Mouse (Mus musculus): ENCODE data around the gene Rrh.

Rrh gene

GRCm38 (mm10) chr3:129822206-129822775 is at the start of gene Rrh:
TSS of gene Rrh (minus strand) at chr3:129822587.
- DNase-seq (ENCODE audit: extremely low spot score, low read depth, low spot score): no peak

DNA sequence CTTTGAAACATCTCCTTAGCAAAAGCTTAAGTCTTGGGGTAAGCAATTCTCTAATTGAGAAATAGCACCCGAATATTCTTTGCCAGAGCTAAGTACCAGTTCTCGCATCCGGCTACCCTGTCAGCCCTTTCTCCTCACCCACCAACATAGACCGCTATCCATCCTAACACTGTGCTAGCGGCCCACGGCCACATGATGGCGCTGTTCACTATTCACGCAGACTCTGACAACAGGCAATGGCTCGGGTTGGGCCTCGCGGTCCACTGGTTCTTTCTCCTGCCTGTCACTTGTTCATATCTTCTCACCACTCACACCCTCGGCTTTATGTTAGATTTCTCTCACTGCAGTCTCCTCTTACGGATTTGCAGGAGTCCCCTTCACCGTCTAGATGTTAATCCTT is 41.3 kb upstream of the Rrh start:
- DNase-seq (ENCODE audit: extremely low spot score, low read depth, low spot score): no peak

DNA sequence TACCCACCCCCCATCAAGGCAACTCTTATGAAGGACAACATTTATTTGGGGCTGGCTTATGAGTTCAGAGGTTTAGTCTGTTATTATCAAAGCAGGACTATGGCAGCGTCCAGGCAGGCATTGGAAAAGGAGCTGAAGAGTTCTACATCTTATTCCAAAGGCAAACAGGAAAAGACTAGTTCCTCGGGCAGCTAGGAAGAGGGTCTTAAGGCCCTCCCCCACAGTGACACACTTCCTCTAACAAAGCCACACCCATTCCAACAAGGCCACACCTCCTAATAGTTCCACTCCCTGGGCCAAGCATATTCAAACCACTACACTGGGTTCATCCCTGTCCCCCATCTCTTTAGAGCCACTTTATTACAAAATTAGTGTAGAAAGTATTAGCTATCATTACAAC is 40.2 kb upstream of the Rrh start:
- DNase-seq (ENCODE audit: extremely low spot score, low read depth, low spot score): no peak

GRCm38 (mm10) chr3:129846846-129847245 is 24.5 kb upstream of the Rrh start:
- DNase-seq (ENCODE audit: extremely low spot score, low read depth, low spot score): no peak

- DNase-seq (ENCODE audit: extremely low spot score, low read depth, low spot score): no peak
Observed at GRCm38 (mm10) chr3:129845868-129846267, 23.5 kb upstream of the Rrh start.

DNA sequence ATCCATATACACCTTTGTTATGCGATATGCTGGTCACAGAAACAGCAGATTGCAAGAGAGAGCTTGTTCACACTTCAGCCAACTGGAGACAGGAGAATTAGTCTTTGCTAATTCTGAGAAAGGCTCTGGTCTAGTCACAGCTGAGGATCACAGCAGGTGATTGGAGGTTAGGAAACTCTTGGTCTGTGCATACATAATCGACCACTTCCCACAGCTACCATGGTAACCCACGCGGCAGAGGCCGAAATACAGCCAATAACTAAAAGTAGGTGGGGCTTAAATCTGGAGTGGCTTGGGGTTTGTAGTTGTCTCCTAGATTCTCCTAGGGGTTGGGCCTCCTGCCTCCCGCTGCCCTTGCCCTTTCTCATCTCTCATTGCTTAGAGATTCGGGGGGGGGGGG is 15.6 kb upstream of the Rrh start:
- DNase-seq (ENCODE audit: extremely low spot score, low read depth, low spot score): no peak

DNA sequence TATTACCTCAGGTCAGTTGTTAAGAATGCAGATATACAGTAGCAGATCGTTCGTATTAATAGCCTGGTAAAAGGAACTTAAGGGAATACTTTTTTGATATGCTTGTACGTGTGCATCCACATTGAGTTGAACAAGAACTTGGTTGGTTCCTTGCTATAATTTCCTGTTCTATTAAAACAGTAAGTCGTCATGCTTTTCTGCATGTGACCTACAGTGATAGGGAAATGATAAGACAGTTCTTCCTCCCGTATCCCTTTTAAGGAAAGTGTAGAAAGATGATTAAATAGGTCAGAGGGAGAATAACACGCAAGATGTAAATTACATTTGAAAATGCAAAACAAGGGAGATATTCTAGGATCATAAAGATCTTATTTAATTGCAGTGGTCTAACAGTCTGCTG is 14.6 kb upstream of the Rrh start:
- no peak for DNase-seq (ENCODE audit: extremely low spot score, low read depth, low spot score)

DNA sequence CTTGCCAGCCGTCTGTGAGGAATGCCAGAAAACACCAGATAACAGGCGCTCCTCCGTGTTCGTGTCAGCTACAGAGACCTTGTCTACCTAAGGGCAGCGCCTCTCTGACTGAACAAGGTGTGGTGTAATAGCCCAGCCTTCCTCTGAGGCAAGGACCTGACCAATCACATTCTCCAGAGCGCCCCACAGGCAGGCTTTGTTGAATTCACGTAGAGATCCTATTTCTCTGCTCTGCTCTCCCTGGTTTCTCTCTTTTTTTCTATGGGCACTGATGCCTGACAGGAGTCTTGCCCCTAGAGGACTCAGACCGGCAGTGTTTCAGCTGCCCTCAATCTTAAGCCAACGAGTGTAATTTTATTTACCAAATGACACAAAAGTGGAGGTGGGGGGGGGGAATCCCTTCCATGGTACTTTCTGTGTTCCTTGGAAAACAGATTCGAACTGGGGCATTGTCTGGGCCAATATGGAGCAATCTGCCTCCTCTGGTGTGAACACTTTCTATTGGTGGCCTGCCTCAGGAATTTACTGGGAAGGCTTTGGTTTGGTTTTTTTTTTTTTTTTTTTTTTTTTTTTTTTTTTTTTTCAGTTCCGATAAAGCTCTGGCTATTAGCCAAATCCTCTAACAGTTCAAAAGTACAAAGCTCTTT is 13.8 kb upstream of the Rrh start:
- no peak for DNase-seq (ENCODE audit: extremely low spot score, low read depth, low spot score)

DNA sequence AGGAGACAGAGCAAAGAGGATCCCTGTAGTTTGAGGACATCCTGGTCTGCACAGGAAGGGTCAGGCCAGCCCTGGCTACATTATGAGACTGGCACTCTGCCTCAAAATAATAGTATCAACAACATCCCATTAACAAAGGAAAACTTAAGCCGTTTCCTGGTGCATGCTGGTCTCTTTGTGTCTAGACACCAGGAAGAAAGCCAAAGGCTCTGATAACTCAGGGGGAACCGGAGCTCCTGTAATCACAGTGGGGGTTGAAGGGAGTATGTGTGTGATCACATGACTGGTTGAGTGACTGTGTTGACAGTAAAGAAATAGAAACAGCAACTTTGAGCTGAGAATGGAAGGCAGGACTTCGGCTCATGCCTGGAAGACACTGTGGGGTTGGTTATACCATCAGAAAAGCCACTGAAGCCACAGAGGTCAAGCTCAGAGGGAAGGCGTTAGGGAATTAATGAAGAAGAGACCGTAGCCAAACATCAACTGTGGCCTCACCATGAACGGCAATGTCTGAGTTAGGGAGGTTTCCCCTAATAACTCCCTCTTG is 13.1 kb upstream of the Rrh start, which contains the start of gene Cfi:
Gene Cfi (plus strand): TSS at position 497 of the 547 bp plus-strand sequence.
- DNase-seq (ENCODE audit: extremely low spot score, low read depth, low spot score): no peak

GRCm38 (mm10) chr3:129831035-129831568 is 8.7 kb upstream of the Rrh start, which contains the start of gene Gar1:
TSS of gene Gar1 (minus strand) at chr3:129831396.
- DNase-seq (ENCODE audit: extremely low spot score, low read depth, low spot score): peak; percentile 90

- no peak for DNase-seq (ENCODE audit: extremely low spot score, low read depth, low spot score)
Observed at GRCm38 (mm10) chr3:129830626-129831025, 8.2 kb upstream of the Rrh start.

DNA sequence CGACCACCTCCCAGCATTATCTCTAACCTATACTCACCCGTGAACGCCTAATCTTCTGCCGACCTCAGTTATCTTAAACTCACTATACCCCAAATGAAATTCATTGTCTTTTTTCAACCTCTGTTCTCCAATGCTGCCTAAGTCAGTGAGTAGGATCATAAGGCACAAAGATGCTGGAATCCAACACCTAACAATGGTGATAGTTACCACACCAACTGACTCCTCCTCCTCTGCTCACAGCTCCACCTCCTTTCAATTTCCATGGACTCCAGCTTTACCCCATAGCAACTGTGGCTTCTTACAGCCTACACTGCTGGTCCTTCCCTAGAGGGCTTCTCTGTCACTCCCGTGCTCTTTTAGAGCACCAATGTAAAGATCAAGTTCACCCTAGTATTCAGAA is 5.3 kb upstream of the Rrh start:
- DNase-seq (ENCODE audit: extremely low spot score, low read depth, low spot score): no peak

DNA sequence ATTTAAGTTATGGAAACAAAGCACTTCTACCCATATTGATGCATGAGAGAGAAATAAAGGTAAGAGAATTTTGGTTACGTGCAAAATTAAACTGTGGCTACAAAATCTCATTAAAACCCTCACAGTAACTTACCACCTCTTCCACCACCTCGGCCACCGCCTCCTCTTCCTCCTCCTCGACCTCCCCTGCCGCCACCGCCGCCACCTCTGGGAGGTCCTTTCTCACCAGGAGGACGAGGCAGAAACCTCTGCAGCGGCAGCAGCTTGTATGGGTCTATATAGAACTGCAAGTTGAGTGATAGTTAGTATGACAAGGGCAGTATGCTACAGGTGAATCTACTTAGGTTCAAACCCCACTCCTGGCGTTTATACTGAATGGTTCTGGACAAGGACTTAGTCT is 4.3 kb upstream of the Rrh start:
- no peak for DNase-seq (ENCODE audit: extremely low spot score, low read depth, low spot score)

- no peak for DNase-seq (ENCODE audit: extremely low spot score, low read depth, low spot score)
Observed at GRCm38 (mm10) chr3:129824891-129825290, 2.5 kb upstream of the Rrh start.

DNA sequence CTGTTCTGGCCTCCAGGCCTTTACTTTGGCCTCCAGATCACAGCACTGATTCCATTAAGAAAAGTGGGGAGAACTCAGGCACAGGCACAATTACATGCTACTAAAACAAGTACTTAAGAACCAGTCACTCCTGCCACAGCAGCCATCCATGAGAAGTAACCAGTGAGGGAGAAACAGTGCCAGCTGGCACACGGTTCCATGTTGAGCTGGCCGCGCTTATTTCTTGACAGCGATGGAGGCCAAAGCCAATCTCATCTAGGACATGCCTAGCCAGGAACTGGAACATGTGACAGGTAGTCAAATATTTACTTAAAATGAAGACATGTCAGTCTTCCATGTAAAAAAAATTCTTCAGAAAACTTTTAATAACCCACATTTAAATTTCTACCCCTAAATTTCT is 1.8 kb upstream of the Rrh start:
- DNase-seq (ENCODE audit: extremely low spot score, low read depth, low spot score): no peak

- peak; percentile 14 for DNase-seq (ENCODE audit: extremely low spot score, low read depth, low spot score)
Observed at GRCm38 (mm10) chr3:129823293-129823692, 906 bp upstream of the Rrh start.

DNA sequence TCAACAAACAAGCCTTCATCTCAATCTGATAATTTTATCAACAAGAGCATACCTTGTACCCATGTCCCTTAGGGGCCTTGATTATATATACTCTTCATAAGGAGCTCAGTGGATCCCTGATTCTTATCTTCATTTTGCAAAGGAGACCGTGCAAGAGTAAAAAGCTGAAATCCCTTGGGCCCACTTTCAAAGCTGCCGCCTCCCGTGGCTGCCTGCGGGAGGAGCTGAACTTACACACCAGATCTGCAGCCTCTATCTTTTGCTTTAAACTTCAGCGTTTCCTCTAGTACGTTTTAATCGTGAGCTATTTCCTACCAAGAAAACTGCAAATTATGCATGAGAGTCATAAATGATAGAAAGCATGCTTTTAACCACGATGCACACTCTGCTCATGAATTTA is 651 bp downstream of the Rrh start:
- no peak for DNase-seq (ENCODE audit: extremely low spot score, low read depth, low spot score)

GRCm38 (mm10) chr3:129820847-129821246 is 1.5 kb downstream of the Rrh start:
- DNase-seq (ENCODE audit: extremely low spot score, low read depth, low spot score): no peak

DNA sequence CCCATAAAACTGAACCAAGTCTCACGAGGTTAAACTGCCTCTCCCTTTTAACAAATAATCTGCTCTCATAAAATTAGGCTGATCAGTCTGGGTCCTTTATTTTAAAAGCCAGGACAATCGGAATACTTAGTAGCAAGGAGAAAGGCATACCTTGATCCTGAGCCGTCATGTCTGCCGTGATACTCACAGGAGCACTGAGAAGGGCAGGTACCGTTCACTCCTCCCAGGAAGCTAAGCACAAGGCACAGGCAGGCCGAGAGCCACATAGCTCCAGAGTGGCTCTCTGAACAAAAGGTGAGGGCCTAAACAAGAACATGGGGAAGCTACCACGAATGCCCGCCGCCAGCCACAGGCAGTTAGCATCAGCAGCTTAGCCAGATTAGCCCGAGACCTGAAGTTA is 18.6 kb downstream of the Rrh start, which contains the start of gene Lrit3:
Gene Lrit3 (minus strand): TSS at position 266 of the 400 bp plus-strand sequence.
- no peak for DNase-seq (ENCODE audit: extremely low spot score, low read depth, low spot score)

DNA sequence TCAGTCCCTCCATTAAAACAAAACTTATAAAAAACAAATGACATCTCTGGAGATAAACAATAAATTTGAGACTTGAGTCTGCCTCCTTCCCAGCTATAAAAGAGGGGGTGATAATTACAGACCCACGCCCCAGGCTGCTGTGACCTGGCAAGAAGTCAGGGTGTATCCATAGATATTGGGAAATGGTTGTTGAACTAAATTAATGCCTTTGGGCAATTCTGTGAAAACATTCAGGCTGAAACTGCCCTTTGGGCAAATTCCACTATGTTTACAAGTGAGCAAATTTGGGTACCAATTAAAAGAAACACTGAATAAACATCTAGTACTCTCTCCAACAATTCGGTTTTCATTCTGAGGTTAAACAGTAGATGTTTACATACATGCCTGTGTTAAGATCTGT is 23.4 kb downstream of the Rrh start:
- no peak for DNase-seq (ENCODE audit: extremely low spot score, low read depth, low spot score)

DNA sequence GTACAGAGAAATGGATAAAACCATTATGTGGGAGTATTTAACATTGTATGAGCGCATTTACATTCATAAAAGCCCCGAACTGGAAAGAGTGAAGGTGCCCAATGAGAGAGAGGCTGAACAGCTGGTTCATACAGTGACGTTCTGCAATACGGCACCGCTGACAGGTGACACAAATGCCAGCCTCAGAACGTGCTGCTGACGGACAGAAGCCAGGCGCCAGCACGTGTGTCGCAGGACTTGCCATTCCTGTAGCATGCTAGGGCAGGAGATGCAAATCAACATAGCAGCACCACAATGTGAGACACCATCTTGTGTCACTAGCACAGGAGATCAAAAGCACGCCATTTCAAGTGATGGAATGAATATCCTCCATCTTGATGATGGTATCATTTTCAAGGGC is 23.8 kb downstream of the Rrh start:
- no peak for DNase-seq (ENCODE audit: extremely low spot score, low read depth, low spot score)

DNA sequence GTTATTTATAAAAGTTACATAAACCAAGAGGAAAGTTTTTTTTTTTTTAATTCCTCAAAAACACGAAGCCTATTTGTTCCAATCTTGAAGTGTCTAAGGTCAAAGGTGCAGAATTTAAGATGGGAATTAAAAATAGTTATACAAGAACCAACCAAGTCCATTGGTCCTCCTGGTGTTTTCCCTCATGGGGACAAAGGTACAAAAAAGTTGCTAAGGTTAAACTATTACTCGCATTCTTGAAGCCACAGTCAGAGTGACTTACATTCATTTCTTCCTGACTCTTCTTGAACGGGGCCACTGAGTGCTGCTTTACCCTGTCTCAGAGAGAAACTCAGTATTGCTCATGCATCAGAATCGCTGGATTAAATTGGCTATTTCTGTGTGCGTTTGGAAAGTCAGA is 25.0 kb downstream of the Rrh start:
- DNase-seq (ENCODE audit: extremely low spot score, low read depth, low spot score): no peak

Data from hindlimb bud, embryonic 11.5 days (tissue).